Mouse (Mus musculus) liver, embryonic 14.5 days (tissue): Measurements from ENCODE around the gene Fbxw11.
A peak's percentile ranks its signal among the peaks of the same experiment; 100 is the strongest.
"Not testable (repeated sequence)": the region's sequence is repeated elsewhere in the genome, so short reads cannot be mapped to it uniquely, and the experiment has no call there.

Experiments used
- CTCF ChIP-seq: IDR thresholded peaks from 2 replicates; pipeline ENCODE4 v1.5.1; 2016; ENCODE audit warnings: antibody characterized with exemption, low read depth, control low read depth
- EP300 ChIP-seq: IDR thresholded peaks from 2 replicates; pipeline ENCODE4 v1.6.1; 2016; ENCODE audit warnings: antibody characterized with exemption, low read depth

DNA sequence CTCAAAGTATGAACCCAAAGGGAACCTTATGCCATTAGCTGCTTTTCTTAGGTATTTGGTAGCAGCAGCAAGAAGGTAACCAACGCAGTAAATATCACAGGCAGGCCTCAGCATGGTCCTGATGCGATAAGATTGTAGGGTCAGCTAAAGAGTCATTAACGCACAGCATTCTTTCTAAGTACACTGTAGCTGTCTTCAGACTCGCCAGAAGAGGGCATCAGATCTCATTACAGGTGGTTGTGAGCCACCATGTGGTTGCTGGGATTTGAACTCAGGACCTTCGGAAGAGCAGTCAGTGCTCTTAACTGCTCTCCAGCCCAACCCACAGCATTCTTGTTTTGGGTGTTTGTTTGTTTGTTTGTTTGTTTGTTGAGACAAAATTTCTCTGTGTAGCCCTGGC is 23.9 kb upstream of the Fbxw11 start:
- not testable (repeated sequence) for TF ChIP-seq EP300
- TF ChIP-seq CTCF, result peak; percentile 43
